Comparison of ENCODE assay signal across 14 mouse cellular contexts in genomic region chr1:39754224-39754957, GRCm38 (mm10). TPM values are rescaled to one million over a fixed set of nuclear protein-coding genes. Genes with fewer than 3 reads are reported as not detected.
DNase-seq lines count a peak whose midpoint lies in the region; ATAC-seq and TF ChIP-seq lines count a peak whose summit lies in the region.
"Had no signal": no experiment of that assay in that cellular context is flagged by ENCODE, and none has a peak within 500 bp of the region (broad histone marks: within the 10 kb centered on the region; RNA-seq: fewer than 3 reads in every experiment).

No protein-coding gene starts in this region.

- H3K4me1 ChIP-seq in lung, embryonic 14.5 days (ENCODE audit: insufficient read depth) = peaks cover 11% of the 10 kb centered on the region
- peaks cover 17% of the 10 kb centered on the region for H3K4me1 ChIP-seq in lung, adult 2 months (ENCODE audit: control insufficient read depth, insufficient read depth, low read length)
- peaks cover 4% of the 10 kb centered on the region; the same call in 1 of the 2 replicates for H3K4me1 ChIP-seq in limb, embryonic 14.5 days (ENCODE audit: control insufficient read depth, insufficient read depth, low read length)
- peaks cover 6% of the 10 kb centered on the region for H3K4me1 ChIP-seq in midbrain, embryonic 11.5 days (ENCODE audit: control insufficient read depth, insufficient read depth, low read length)

- WGBS in lung, embryonic 14.5 days = 43% methylated on average over 13 of the region's 13 CpGs
- 50% methylated on average over 13 of the region's 13 CpGs for WGBS in lung, adult 2 months
- 64% methylated on average over 13 of the region's 13 CpGs for WGBS in limb, embryonic 14.5 days
- WGBS in midbrain, embryonic 11.5 days = 85% methylated on average over 13 of the region's 13 CpGs

- H3K27me3 ChIP-seq in lung, embryonic 14.5 days (ENCODE audit: insufficient read depth, low read length) = no peaks in the 10 kb centered on the region
- no peaks in the 10 kb centered on the region for H3K27me3 ChIP-seq in limb, embryonic 14.5 days (ENCODE audit: control insufficient read depth, insufficient read depth, low read length)
- H3K27me3 ChIP-seq in midbrain, embryonic 11.5 days (ENCODE audit: control insufficient read depth, insufficient read depth, low read length) = no peaks in the 10 kb centered on the region
- H3K27me3 ChIP-seq: limb, embryonic 15.5 days had no signal

- H3K36me3 ChIP-seq in lung, embryonic 14.5 days (ENCODE audit: insufficient read depth) = no peaks in the 10 kb centered on the region
- no peaks in the 10 kb centered on the region for H3K36me3 ChIP-seq in limb, embryonic 14.5 days (ENCODE audit: control insufficient read depth, insufficient read depth, low read length)
- H3K36me3 ChIP-seq in midbrain, embryonic 11.5 days (ENCODE audit: control insufficient read depth, insufficient read depth, low read length) = no peaks in the 10 kb centered on the region
- H3K36me3 ChIP-seq: limb, embryonic 15.5 days had no signal

- no peak for TF ChIP-seq CTCF in lung, embryonic 14.5 days (IDR thresholded peaks at IDR 0.05; ENCODE audit: low read depth)
- no peak for TF ChIP-seq CTCF in lung, adult 2 months (IDR thresholded peaks at IDR 0.05; ENCODE audit: insufficient read depth, low read length)

- no peak for TF ChIP-seq POLR2A in lung, adult 2 months (IDR thresholded peaks at IDR 0.05; ENCODE audit: borderline replicate concordance, extremely low read depth, low read depth, low read length)
- no peak for TF ChIP-seq POLR2A in limb, embryonic 14.5 days (IDR thresholded peaks at IDR 0.05; ENCODE audit: borderline replicate concordance, extremely low read depth, insufficient read depth, insufficient read length)

- H3K9me3 ChIP-seq in lung, embryonic 14.5 days (ENCODE audit: low read depth, low read length) = no peaks in the 10 kb centered on the region
- H3K9me3 ChIP-seq in limb, embryonic 14.5 days (ENCODE audit: control insufficient read depth, low read length) = no peaks in the 10 kb centered on the region
- H3K9me3 ChIP-seq in midbrain, embryonic 11.5 days (ENCODE audit: control insufficient read depth, low read length) = no peaks in the 10 kb centered on the region
- H3K9me3 ChIP-seq: limb, embryonic 15.5 days had no signal

- no peak overlapping the region for H3K27ac ChIP-seq in lung, embryonic 14.5 days (ENCODE audit: low read depth)
- H3K27ac ChIP-seq in limb, embryonic 14.5 days (replicated peaks; ENCODE audit: low read depth, low read length) = 0 out of 2 replicates have a peak overlapping the region, but pooled peaks have one; percentile 26
- no peak overlapping the region for H3K27ac ChIP-seq in midbrain, embryonic 11.5 days (ENCODE audit: low read depth, low read length)
- H3K27ac ChIP-seq: limb, embryonic 15.5 days had no signal

- H3K9ac ChIP-seq in lung, embryonic 14.5 days = no peak overlapping the region
- no peak overlapping the region for H3K9ac ChIP-seq in limb, embryonic 14.5 days (ENCODE audit: low read depth, low read length, severe bottlenecking)
- H3K9ac ChIP-seq in midbrain, embryonic 11.5 days (ENCODE audit: low read length) = no peak overlapping the region
- H3K9ac ChIP-seq: limb, embryonic 15.5 days had no signal

- H3K4me2 ChIP-seq in lung, embryonic 14.5 days = no peak overlapping the region
- H3K4me2 ChIP-seq in limb, embryonic 14.5 days (replicated peaks; ENCODE audit: low read depth, low read length, severe bottlenecking) = no peak overlapping the region
- no peak overlapping the region for H3K4me2 ChIP-seq in midbrain, embryonic 11.5 days
- H3K4me2 ChIP-seq: limb, embryonic 15.5 days had no signal

- H3K4me3 ChIP-seq in lung, embryonic 14.5 days (ENCODE audit: low read depth, low read length) = no peak overlapping the region
- no peak overlapping the region for H3K4me3 ChIP-seq in lung, adult 2 months (replicated peaks; ENCODE audit: extremely low read depth, low read depth, low read length)
- no peak overlapping the region for H3K4me3 ChIP-seq in limb, embryonic 14.5 days (replicated peaks; ENCODE audit: low read length)
- no peak overlapping the region for H3K4me3 ChIP-seq in midbrain, embryonic 11.5 days (ENCODE audit: low read depth, low read length)
- H3K4me3 ChIP-seq: limb, embryonic 15.5 days had no signal

- no peak for ATAC-seq in lung, embryonic 14.5 days (ENCODE audit: insufficient read depth)
- ATAC-seq in limb, embryonic 14.5 days (ENCODE audit: low FRiP score, low read depth) = no peak
- peak; percentile 91 for ATAC-seq in megakaryocyte progenitor cell, adult 5-6 weeks (replicated peaks; ENCODE audit: poor library complexity)
- no peak for ATAC-seq in midbrain, embryonic 11.5 days (ENCODE audit: low FRiP score)
- ATAC-seq: forebrain, embryonic 16.5 days had no signal

- DNase-seq in lung, embryonic 14.5 days = peak; percentile 38
- DNase-seq in lung, adult 2 months = no peak
- DNase-seq in c-Kit-positive CD71-positive TER-119-negative erythroid progenitor cells, embryonic 14.5 days (ENCODE audit: low read depth) = peak; percentile 58
- DNase-seq in limb, embryonic 14.5 days (ENCODE audit: low spot score) = no peak
- no peak for DNase-seq in layer of hippocampus, adult 11-12 months (ENCODE audit: low spot score)
- no peak for DNase-seq in kidney, adult 9 months
- no peak for DNase-seq in midbrain, embryonic 11.5 days (ENCODE audit: low spot score, missing footprints)
- DNase-seq: cerebellum, adult 9-11 months; kidney, adult 2 months; thymus, adult 18-20 months had no signal

RNA-seq across cellular contexts. Expression of gene Rfx8, which starts 33.6 kb away (rescaled TPM):
- polyA plus RNA-seq in lung, embryonic 14.5 days (2014; fragmentation: Nextera tagmentation; extraction: Ambion mirVana) = 0.24 and 0.27 TPM in 2 replicates
- polyA plus RNA-seq in lung, adult 2 months (2012; rRNA removed) = 0.14 and 0.24 TPM in 2 replicates
- polyA plus RNA-seq in limb, embryonic 14.5 days (2012; rRNA removed) = 1.00 and 1.2 TPM in 2 replicates
- 0.59 and 0.98 TPM in 2 replicates for polyA plus RNA-seq in limb, embryonic 14.5 days (2014; fragmentation: Nextera tagmentation; extraction: Ambion mirVana)
- total RNA-seq in megakaryocyte progenitor cell, adult 5-6 weeks (2015) = 0.10 and 0.59 TPM in 2 replicates
- total RNA-seq in megakaryocyte progenitor cell, adult 5-6 weeks (2017) = 0.34 and 0.62 TPM in 2 replicates
- polyA plus RNA-seq in midbrain, embryonic 11.5 days (2014; fragmentation: Nextera tagmentation; extraction: Ambion mirVana) = 0.15 and 0.39 TPM in 2 replicates
- total RNA-seq: neutrophil, adult 5-6 weeks had no signal
- polyA plus RNA-seq: kidney, adult 2 months had no signal

RNA-seq across cellular contexts. Expression of gene Gm3646, which starts 50.7 kb away (rescaled TPM):
- not detected in 2 replicates for polyA plus RNA-seq in lung, embryonic 14.5 days (2014; fragmentation: Nextera tagmentation; extraction: Ambion mirVana)
- not detected in 2 replicates for polyA plus RNA-seq in lung, adult 2 months (2012; rRNA removed)
- not detected in 2 replicates for polyA plus RNA-seq in limb, embryonic 14.5 days (2012; rRNA removed)
- not detected in 2 replicates for polyA plus RNA-seq in limb, embryonic 14.5 days (2014; fragmentation: Nextera tagmentation; extraction: Ambion mirVana)
- not detected in 2 replicates for total RNA-seq in megakaryocyte progenitor cell, adult 5-6 weeks (2015)
- total RNA-seq in megakaryocyte progenitor cell, adult 5-6 weeks (2017) = not detected in 2 replicates
- polyA plus RNA-seq in midbrain, embryonic 11.5 days (2014; fragmentation: Nextera tagmentation; extraction: Ambion mirVana) = not detected in 2 replicates
- total RNA-seq: neutrophil, adult 5-6 weeks had no signal
- polyA plus RNA-seq: forebrain, embryonic 16.5 days; kidney, adult 2 months; limb, embryonic 15.5 days had no signal

Comparison
In these comparisons a context has a peak if more than half of its experiments do, and no peak if none do; other contexts are left out.
1. DNase-seq: peak in lung, embryonic 14.5 days (single experiment) and c-Kit-positive CD71-positive TER-119-negative erythroid progenitor cells, embryonic 14.5 days (single experiment); none in lung, adult 2 months (single experiment), limb, embryonic 14.5 days (single experiment), layer of hippocampus, adult 11-12 months (single experiment), kidney, adult 9 months (single experiment) and midbrain, embryonic 11.5 days (single experiment).